In genomic region chr3:29739292-29739691, GRCm38 (mm10) we compare ENCODE assay signal across 8 mouse cellular contexts.
DNase-seq lines count a peak whose midpoint lies in the region; ATAC-seq and TF ChIP-seq lines count a peak whose summit lies in the region.

No protein-coding gene starts in this region.

- no peak overlapping the region for H3K4me2 ChIP-seq in forebrain, embryonic 14.5 days (ENCODE audit: low read length)
- no peak overlapping the region for H3K4me2 ChIP-seq in forebrain, embryonic 16.5 days (ENCODE audit: low read length)
- no peak overlapping the region for H3K4me2 ChIP-seq in limb, embryonic 14.5 days (replicated peaks; ENCODE audit: low read depth, low read length, severe bottlenecking)

- no peak overlapping the region for H3K4me3 ChIP-seq in forebrain, embryonic 14.5 days (ENCODE audit: low read depth, low read length)
- H3K4me3 ChIP-seq in forebrain, embryonic 16.5 days (replicated peaks; ENCODE audit: low read length), result no peak overlapping the region
- no peak overlapping the region for H3K4me3 ChIP-seq in layer of hippocampus, adult 2 months
- H3K4me3 ChIP-seq in limb, embryonic 14.5 days (replicated peaks; ENCODE audit: low read length), result no peak overlapping the region

- 28% methylated on average over 5 of the region's 5 CpGs for WGBS in forebrain, embryonic 14.5 days
- WGBS in forebrain, embryonic 16.5 days, result 34% methylated on average over 5 of the region's 5 CpGs
- WGBS in limb, embryonic 14.5 days, result 29% methylated on average over 5 of the region's 5 CpGs

- H3K4me1 ChIP-seq in forebrain, embryonic 14.5 days (ENCODE audit: control insufficient read depth, insufficient read depth, low read length), result no peaks in the 10 kb centered on the region
- H3K4me1 ChIP-seq in forebrain, embryonic 16.5 days (replicated peaks; ENCODE audit: control insufficient read depth, insufficient read depth, low read length), result no peaks in the 10 kb centered on the region
- peaks cover 1% of the 10 kb centered on the region; the same call in 1 of the 2 replicates for H3K4me1 ChIP-seq in limb, embryonic 14.5 days (ENCODE audit: control insufficient read depth, insufficient read depth, low read length)

- peak; percentile 58 for DNase-seq in forebrain, embryonic 14.5 days (ENCODE audit: low spot score)
- peak in 1 of 2 experiments; percentile 33 for DNase-seq in layer of hippocampus, adult 2 months (ENCODE audit: low spot score in 2 of 2)
- DNase-seq in layer of hippocampus, adult 11-12 months (ENCODE audit: low spot score), result no peak
- DNase-seq in ES-CJ7 (ENCODE audit: low read depth, low spot score), result peak; percentile 29
- DNase-seq in limb, embryonic 14.5 days (ENCODE audit: low spot score), result peak; percentile 81
- no peak for DNase-seq in urinary bladder, postnatal 36 days (ENCODE audit: low spot score in 2 of 2)
- no peak for DNase-seq in layer of hippocampus, adult 9-11 months

- H3K27me3 ChIP-seq in forebrain, embryonic 14.5 days (replicated peaks; ENCODE audit: control insufficient read depth, insufficient read depth, low read length), result no peaks in the 10 kb centered on the region
- H3K27me3 ChIP-seq in forebrain, embryonic 16.5 days (replicated peaks; ENCODE audit: control insufficient read depth, insufficient read depth, low read length), result no peaks in the 10 kb centered on the region
- no peaks in the 10 kb centered on the region for H3K27me3 ChIP-seq in limb, embryonic 14.5 days (ENCODE audit: control insufficient read depth, insufficient read depth, low read length)

- H3K36me3 ChIP-seq in forebrain, embryonic 14.5 days (ENCODE audit: control insufficient read depth, insufficient read depth, low read length), result no peaks in the 10 kb centered on the region
- H3K36me3 ChIP-seq in forebrain, embryonic 16.5 days (ENCODE audit: control insufficient read depth, insufficient read depth), result no peaks in the 10 kb centered on the region
- H3K36me3 ChIP-seq in limb, embryonic 14.5 days (ENCODE audit: control insufficient read depth, insufficient read depth, low read length), result no peaks in the 10 kb centered on the region

- peak; percentile 79 for TF ChIP-seq CTCF in layer of hippocampus, adult 2 months (conservative IDR thresholded peaks at IDR 0.05)

- ATAC-seq in forebrain, embryonic 14.5 days, result no peak
- no peak for ATAC-seq in forebrain, embryonic 16.5 days
- no peak for ATAC-seq in limb, embryonic 14.5 days (ENCODE audit: low FRiP score, low read depth)

- TF ChIP-seq POLR2A in limb, embryonic 14.5 days (IDR thresholded peaks at IDR 0.05; ENCODE audit: borderline replicate concordance, extremely low read depth, insufficient read depth, insufficient read length), result no peak

- H3K9me3 ChIP-seq in forebrain, embryonic 14.5 days (replicated peaks; ENCODE audit: control insufficient read depth, low read length), result no peaks in the 10 kb centered on the region
- H3K9me3 ChIP-seq in forebrain, embryonic 16.5 days (ENCODE audit: control insufficient read depth, low read length), result no peaks in the 10 kb centered on the region
- no peaks in the 10 kb centered on the region for H3K9me3 ChIP-seq in limb, embryonic 14.5 days (ENCODE audit: control insufficient read depth, low read length)

- no peak overlapping the region for H3K27ac ChIP-seq in forebrain, embryonic 14.5 days (ENCODE audit: low read depth, low read length)
- no peak overlapping the region for H3K27ac ChIP-seq in forebrain, embryonic 16.5 days (ENCODE audit: low read length)
- no peak overlapping the region for H3K27ac ChIP-seq in layer of hippocampus, adult 2 months
- no peak overlapping the region for H3K27ac ChIP-seq in limb, embryonic 14.5 days (replicated peaks; ENCODE audit: low read depth, low read length)

- H3K9ac ChIP-seq in forebrain, embryonic 14.5 days (ENCODE audit: low read length), result no peak overlapping the region
- H3K9ac ChIP-seq in forebrain, embryonic 16.5 days (replicated peaks; ENCODE audit: low read depth, low read length), result no peak overlapping the region
- H3K9ac ChIP-seq in limb, embryonic 14.5 days (ENCODE audit: low read depth, low read length, severe bottlenecking), result no peak overlapping the region

Comparison
In these comparisons a context has a peak if more than half of its experiments do, and no peak if none do; other contexts are left out.
1. DNase-seq: peak in forebrain, embryonic 14.5 days (single experiment), ES-CJ7 (single experiment) and limb, embryonic 14.5 days (single experiment); none in layer of hippocampus, adult 11-12 months (single experiment), urinary bladder, postnatal 36 days (0 of 2) and layer of hippocampus, adult 9-11 months (single experiment).